Mouse (Mus musculus) 3134 (cell line): ENCODE results near the gene Psph.
"Not testable (repeated sequence)": the region's sequence is repeated elsewhere in the genome, so short reads cannot be mapped to it uniquely, and the experiment has no call there.

ENCODE experiments used
- DNase-seq: peaks from one replicate; pipeline ENCODE4 v3.0.0-alpha.2; 2011; ENCODE audit warnings: low spot score; ENCODE audit not compliant: insufficient read length; ENCODE audit errors: extremely low read depth

Psph gene

GRCm38 (mm10) chr5:129786818-129787790 lies at the start of gene Psph:
Psph (minus strand) TSS chr5:129787449.
- DNase-seq: peak; percentile 99

GRCm38 (mm10) chr5:129790591-129790990 lies 3.3 kb upstream of the Psph start:
- not testable (repeated sequence) for DNase-seq

- no peak for DNase-seq
Observed at GRCm38 (mm10) chr5:129787818-129788593, 757 bp upstream of the Psph start.

- DNase-seq: no peak
Observed at GRCm38 (mm10) chr5:129786161-129786560, 1.1 kb downstream of the Psph start.

GRCm38 (mm10) chr5:129785235-129785870 lies 1.9 kb downstream of the Psph start:
- no peak for DNase-seq

GRCm38 (mm10) chr5:129782211-129782610 lies 5.0 kb downstream of the Psph start:
- DNase-seq: no peak

- no peak for DNase-seq
Observed at GRCm38 (mm10) chr5:129780131-129780530, 7.1 kb downstream of the Psph start.

GRCm38 (mm10) chr5:129778996-129779716 lies 8.1 kb downstream of the Psph start:
- peak; percentile 90 for DNase-seq

GRCm38 (mm10) chr5:129778348-129778995 lies 8.8 kb downstream of the Psph start:
- DNase-seq: no peak

- DNase-seq: no peak
Observed at GRCm38 (mm10) chr5:129774661-129775060, 12.6 kb downstream of the Psph start.

GRCm38 (mm10) chr5:129773330-129773729 lies 13.9 kb downstream of the Psph start:
- not testable (repeated sequence) for DNase-seq

- DNase-seq: no peak
Observed at GRCm38 (mm10) chr5:129772433-129772832, 14.8 kb downstream of the Psph start.

- DNase-seq: no peak
Observed at GRCm38 (mm10) chr5:129770443-129771355, 16.6 kb downstream of the Psph start.

- DNase-seq: no peak
Observed at GRCm38 (mm10) chr5:129761865-129762540, 25.2 kb downstream of the Psph start.

GRCm38 (mm10) chr5:129759929-129760480 lies 27.2 kb downstream of the Psph start:
- DNase-seq: no peak

GRCm38 (mm10) chr5:129756886-129757285 lies 30.4 kb downstream of the Psph start:
- DNase-seq: no peak

- DNase-seq: no peak
Observed at GRCm38 (mm10) chr5:129744050-129744449, 43.2 kb downstream of the Psph start.

GRCm38 (mm10) chr5:129742903-129743488 lies 44.3 kb downstream of the Psph start:
- no peak for DNase-seq
